Mouse (Mus musculus) mesoderm, embryonic 11.5 days (tissue): ENCODE data around the gene Galnt6.

Experiments
- DNase-seq: peaks from one replicate; pipeline ENCODE4 v3.0.0-alpha.2; 2012; ENCODE audit warnings: low read depth, low spot score

Gene Galnt6

GRCm38 (mm10) chr15:100685849-100686248 is 43.3 kb downstream of the Galnt6 start:
- no peak for DNase-seq

GRCm38 (mm10) chr15:100685255-100685654 is 43.9 kb downstream of the Galnt6 start:
- DNase-seq, result no peak

GRCm38 (mm10) chr15:100684450-100684849 is 44.7 kb downstream of the Galnt6 start:
- no peak for DNase-seq

GRCm38 (mm10) chr15:100683041-100683440 is 46.1 kb downstream of the Galnt6 start:
- DNase-seq, result peak; percentile 88

GRCm38 (mm10) chr15:100681770-100682169 is 47.4 kb downstream of the Galnt6 start:
- peak; percentile 57 for DNase-seq

- DNase-seq, result no peak
These were observed 48.8 kb downstream of the Galnt6 start for GRCm38 (mm10) chr15:100680381-100680780.

- no peak for DNase-seq
These were observed 50.2 kb downstream of the Galnt6 start for GRCm38 (mm10) chr15:100679005-100679404.

- no peak for DNase-seq
These were observed 50.6 kb downstream of the Galnt6 start for GRCm38 (mm10) chr15:100678581-100678980.

- DNase-seq, result no peak
These were observed 51.5 kb downstream of the Galnt6 start for GRCm38 (mm10) chr15:100677675-100678074.

GRCm38 (mm10) chr15:100676521-100676920 is 52.7 kb downstream of the Galnt6 start:
- DNase-seq, result no peak

- DNase-seq, result no peak
These were observed 53.7 kb downstream of the Galnt6 start for GRCm38 (mm10) chr15:100675486-100675885.

GRCm38 (mm10) chr15:100674566-100674965 is 54.6 kb downstream of the Galnt6 start:
- DNase-seq, result no peak

- no peak for DNase-seq
These were observed 55.4 kb downstream of the Galnt6 start for GRCm38 (mm10) chr15:100673585-100674391.

- no peak for DNase-seq
These were observed 58.3 kb downstream of the Galnt6 start for GRCm38 (mm10) chr15:100670833-100671232.

- no peak for DNase-seq
These were observed 59.2 kb downstream of the Galnt6 start for GRCm38 (mm10) chr15:100670004-100670403.

- no peak for DNase-seq
These were observed 59.8 kb downstream of the Galnt6 start, which contains the start of gene Bin2 for GRCm38 (mm10) chr15:100669337-100669736. Gene Bin2, minus strand, starts transcription at chr15:100669553.

GRCm38 (mm10) chr15:100667871-100668545 is 61.2 kb downstream of the Galnt6 start:
- no peak for DNase-seq

- DNase-seq, result no peak
These were observed 61.8 kb downstream of the Galnt6 start for GRCm38 (mm10) chr15:100667420-100667819.

- DNase-seq, result no peak
These were observed 62.3 kb downstream of the Galnt6 start for GRCm38 (mm10) chr15:100666851-100667250.

- peak; percentile 35 for DNase-seq
These were observed 62.9 kb downstream of the Galnt6 start for GRCm38 (mm10) chr15:100666219-100666696.

- no peak for DNase-seq
These were observed 63.6 kb downstream of the Galnt6 start for GRCm38 (mm10) chr15:100665411-100666218.

GRCm38 (mm10) chr15:100664813-100665274 is 64.3 kb downstream of the Galnt6 start:
- DNase-seq, result no peak
